Mouse (Mus musculus) heart, postnatal 0 days (tissue): ENCODE measurements around the gene Dusp1.

Experiments
- CTCF ChIP-seq: IDR thresholded peaks from 2 replicates; pipeline ENCODE4 v1.5.1; 2016; ENCODE audit warnings: antibody characterized with exemption, control low read depth, low read depth
- EP300 ChIP-seq: IDR thresholded peaks from 2 replicates; pipeline ENCODE4 v1.6.1; 2016; ENCODE audit warnings: antibody characterized with exemption, low read depth

- TF ChIP-seq EP300 (no peak), CTCF (no peak)
Observed at GRCm38 (mm10) chr17:26567142-26567817, 5.4 kb upstream of the Dusp1 start.
